Mouse (Mus musculus) G1E (cell line): ENCODE results near the gene Atp6v0e. TPM values are rescaled to one million over a fixed set of nuclear protein-coding genes. Genes with fewer than 3 reads are reported as not detected.

Source experiments
- ATAC-seq: 2 replicates; pipeline ENCODE4 v1.8.0; 2016; ENCODE audit warnings: mild to moderate bottlenecking; ENCODE audit not compliant: insufficient number of reproducible peaks, poor library complexity, low FRiP score, severe bottlenecking; ENCODE audit errors: extremely low read depth
- DNase-seq: peaks from one replicate; pipeline ENCODE4 v3.0.0; 2012; ENCODE audit warnings: low spot score
- H3K27me3 ChIP-seq: 2 replicates; pipeline ENCODE4 v1.6.1; 2012; ENCODE audit warnings: mild to moderate bottlenecking, low read length, inconsistent platforms; ENCODE audit not compliant: insufficient read depth
- H3K36me3 ChIP-seq: replicated peaks from 2 replicates; pipeline ENCODE3; 2012; ENCODE audit warnings: mild to moderate bottlenecking, inconsistent platforms
- H3K4me1 ChIP-seq: 2 replicates; pipeline ENCODE4 v1.6.1; 2012; ENCODE audit warnings: low read depth, low read length, inconsistent platforms, mixed read lengths; ENCODE audit not compliant: insufficient read depth
- H3K4me3 ChIP-seq: 2 replicates; pipeline ENCODE4 v1.5.1; 2012; ENCODE audit warnings: low read depth, mild to moderate bottlenecking, inconsistent platforms, low read length, moderate library complexity, mixed read lengths
- H3K9me3 ChIP-seq: replicated peaks from 2 replicates; pipeline ENCODE4 v1.6.1; 2012; ENCODE audit warnings: inconsistent platforms
- CTCF ChIP-seq: IDR thresholded peaks from 2 replicates; pipeline ENCODE4 v1.5.1; 2012; ENCODE audit warnings: low read depth, low read length, inconsistent platforms, mixed read lengths
- GATA1 ChIP-seq: IDR thresholded peaks from 2 replicates; pipeline ENCODE4 v1.6.1; 2012; ENCODE audit warnings: borderline replicate concordance, low read length, inconsistent platforms, mixed read lengths
- GATA2 ChIP-seq: IDR thresholded peaks from 2 replicates; pipeline ENCODE4 v1.6.1; 2012; ENCODE audit warnings: low read depth, low read length, inconsistent platforms, borderline replicate concordance
- POLR2AphosphoS5 ChIP-seq: IDR thresholded peaks from 2 replicates; pipeline ENCODE4 v1.6.1; 2012; ENCODE audit warnings: low read depth, low read length, inconsistent platforms; ENCODE audit not compliant: insufficient replicate concordance
- TAL1 ChIP-seq: conservative IDR thresholded peaks from 2 replicates; pipeline ENCODE4 v1.6.1; 2012; ENCODE audit warnings: low read depth, low read length, inconsistent platforms, mixed read lengths
- polyA plus RNA-seq: library from polyadenylated mRNA; stranded (reverse); fragments of >175 nt; gene quantifications from 2 replicates; pipeline ENCODE4 v1.2.3, GENCODE M21; 2012
- total RNA-seq, 2 experiments: library from RNA; stranded (forward) in 1 of 2; stranded (reverse) in 1 of 2; fragments of 200-1000 nt in 1 of 2; fragments of >200 nt in 1 of 2; fragmentation: Nextera tagmentation in 1 of 2; gene quantifications; 2 replicates each; pipeline ENCODE4 v1.2.3; 2014 to 2017

Gene Atp6v0e
- total and polyA plus RNA-seq, 3 experiments = 9.6 to 325 (median 117) TPM

GRCm38 (mm10) chr17:26719405-26719804 lies 56.4 kb downstream of the Atp6v0e start:
- Histone ChIP-seq H3K9me3 (no peaks in the 10 kb centered on the region), H3K4me3 (no peak overlapping the region), H3K36me3 (peaks cover 8% of the 10 kb centered on the region), H3K27me3 (no peaks in the 10 kb centered on the region), H3K4me1 (peaks cover 64% of the 10 kb centered on the region)
- DNase-seq = no peak
- no peak for TF ChIP-seq GATA2
- no peak for TF ChIP-seq GATA1
- TF ChIP-seq CTCF = no peak
- peak; percentile 28; the same call in 1 of the 2 replicates for TF ChIP-seq TAL1
- ATAC-seq = no peak

GRCm38 (mm10) chr17:26721802-26722201 lies 58.8 kb downstream of the Atp6v0e start:
- Histone ChIP-seq H3K9me3 (no peaks in the 10 kb centered on the region), H3K27me3 (no peaks in the 10 kb centered on the region), H3K36me3 (peaks cover 8% of the 10 kb centered on the region), H3K4me3 (no peak overlapping the region), H3K4me1 (peaks cover 79% of the 10 kb centered on the region)
- DNase-seq = no peak
- no peak for ATAC-seq
- TF ChIP-seq TAL1 (0 out of 2 replicates have a peak, but pooled peaks have one; percentile 33), CTCF (no peak)

DNA sequence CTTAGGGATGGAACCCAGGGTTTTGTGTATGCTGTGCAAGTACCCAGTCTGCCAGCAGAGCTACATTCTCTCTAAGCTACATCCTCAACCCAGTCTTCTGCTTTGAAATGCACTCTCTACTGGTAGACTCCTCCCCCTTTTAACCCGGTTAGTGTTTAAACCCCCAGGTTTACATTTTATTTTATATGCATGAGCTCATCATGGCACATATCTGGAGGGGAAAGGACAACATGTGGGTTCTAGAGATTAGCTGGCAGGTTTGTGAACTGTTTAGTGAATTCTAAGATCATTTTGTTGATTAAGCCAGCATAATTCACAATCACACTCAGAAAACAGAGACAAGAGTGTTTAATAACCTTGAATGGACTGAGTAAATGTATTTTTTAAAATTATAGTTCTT lies 61.8 kb downstream of the Atp6v0e start:
- Histone ChIP-seq H3K4me1 (peaks cover 88% of the 10 kb centered on the region), H3K9me3 (no peaks in the 10 kb centered on the region), H3K4me3 (no peak overlapping the region; the same call in 1 of the 2 replicates), H3K36me3 (peaks cover 13% of the 10 kb centered on the region), H3K27me3 (no peaks in the 10 kb centered on the region)
- ATAC-seq (peak; percentile 77), DNase-seq (peak; percentile 37)
- TF ChIP-seq POLR2AphosphoS5 = no peak
- peak; percentile 70 for TF ChIP-seq TAL1
- no peak for TF ChIP-seq GATA2
- no peak for TF ChIP-seq CTCF
- TF ChIP-seq GATA1 = no peak

- no peaks in the 10 kb centered on the region for H3K9me3 ChIP-seq
- no peak overlapping the region for H3K4me3 ChIP-seq
- no peaks in the 10 kb centered on the region for H3K27me3 ChIP-seq
- H3K36me3 ChIP-seq = peaks cover 6% of the 10 kb centered on the region
- H3K4me1 ChIP-seq = peaks cover 80% of the 10 kb centered on the region
- ATAC-seq (no peak), DNase-seq (no peak)
- no peak for TF ChIP-seq GATA1
Observed at GRCm38 (mm10) chr17:26726674-26727073, 63.6 kb downstream of the Atp6v0e start.

DNA sequence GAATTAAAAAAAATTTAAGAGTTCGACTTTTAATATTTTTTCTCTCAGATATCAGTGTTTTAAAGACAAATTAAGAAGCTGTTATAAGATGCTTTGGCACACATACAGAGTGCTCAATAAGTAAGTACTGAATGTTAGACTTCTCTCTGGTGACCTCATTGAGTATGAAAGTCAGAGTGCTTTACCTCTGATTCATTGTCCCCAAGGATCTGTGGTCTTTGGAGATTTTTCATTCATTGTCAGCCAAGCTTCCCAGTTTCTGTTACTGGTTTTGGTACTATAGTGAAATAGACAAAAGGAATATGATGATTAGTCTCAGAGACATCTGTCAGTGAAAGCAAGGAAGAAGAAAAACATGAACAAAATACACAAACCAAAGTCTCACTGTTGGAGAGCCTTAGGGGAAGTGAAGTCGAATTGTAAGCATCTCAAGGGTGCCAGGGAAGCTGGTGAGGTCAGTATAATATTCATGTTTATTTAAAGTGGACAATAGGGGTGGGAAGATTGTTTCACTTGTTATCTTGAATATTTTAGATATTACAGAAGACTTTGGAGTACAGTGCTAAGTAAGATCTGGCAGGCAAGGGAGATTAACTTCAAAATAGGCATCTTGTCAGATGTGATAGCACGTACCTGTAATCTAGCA lies 64.2 kb downstream of the Atp6v0e start:
- no peak overlapping the region for H3K4me3 ChIP-seq
- TF ChIP-seq TAL1 (no peak), GATA2 (no peak), POLR2AphosphoS5 (no peak), GATA1 (no peak), CTCF (no peak)
- DNase-seq (no peak), ATAC-seq (no peak)
- H3K36me3 ChIP-seq = peaks cover 6% of the 10 kb centered on the region
- peaks cover 80% of the 10 kb centered on the region for H3K4me1 ChIP-seq
- H3K9me3 ChIP-seq = no peaks in the 10 kb centered on the region
- no peaks in the 10 kb centered on the region for H3K27me3 ChIP-seq

DNA sequence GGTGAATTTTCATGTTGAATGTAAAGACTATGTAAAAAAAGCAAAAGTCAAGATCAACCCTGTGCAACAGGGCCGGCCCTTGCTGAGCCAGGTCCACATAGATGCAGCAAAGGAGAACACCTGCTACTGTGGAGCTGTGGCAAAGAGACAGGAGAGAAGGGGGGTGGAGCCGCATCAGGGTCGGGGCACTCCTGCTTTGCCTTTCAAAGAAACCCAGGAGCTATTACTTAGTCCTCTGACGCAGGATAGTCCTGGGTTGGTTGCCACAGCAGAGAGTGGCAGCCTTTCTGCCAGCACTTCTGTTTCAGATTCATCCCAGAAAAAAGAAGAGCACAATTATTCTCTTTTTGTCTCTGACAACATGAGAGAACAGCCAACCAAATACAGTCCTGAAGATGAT lies 79.5 kb downstream of the Atp6v0e start:
- Histone ChIP-seq H3K4me3 (no peak overlapping the region), H3K27me3 (no peaks in the 10 kb centered on the region), H3K9me3 (no peaks in the 10 kb centered on the region), H3K36me3 (peaks cover 33% of the 10 kb centered on the region), H3K4me1 (peaks cover 8% of the 10 kb centered on the region; the same call in 1 of the 2 replicates)
- no peak for DNase-seq
- TF ChIP-seq CTCF (no peak), GATA2 (no peak), TAL1 (no peak), GATA1 (no peak), POLR2AphosphoS5 (no peak)
- ATAC-seq = no peak

GRCm38 (mm10) chr17:26743294-26743693 lies 80.3 kb downstream of the Atp6v0e start:
- TF ChIP-seq TAL1 (no peak), CTCF (no peak), GATA1 (no peak), POLR2AphosphoS5 (no peak), GATA2 (no peak)
- peaks cover 33% of the 10 kb centered on the region for H3K36me3 ChIP-seq
- DNase-seq (no peak), ATAC-seq (no peak)
- peaks cover 7% of the 10 kb centered on the region; the same call in 1 of the 2 replicates for H3K4me1 ChIP-seq
- H3K27me3 ChIP-seq = no peaks in the 10 kb centered on the region
- no peak overlapping the region for H3K4me3 ChIP-seq
- H3K9me3 ChIP-seq = no peaks in the 10 kb centered on the region

Other genes with a start within 250 kb of the Atp6v0e start
- gene Neurl1b, start 248.4 kb upstream of the Atp6v0e start, total RNA-seq (2014; fragmentation: Nextera tagmentation) = not detected in 2 replicates
- under 0.01 TPM in 2 replicates for gene Neurl1b, start 248.4 kb upstream of the Atp6v0e start, total RNA-seq (2017)
- not detected in 2 replicates for gene Neurl1b, start 248.4 kb upstream of the Atp6v0e start, polyA plus RNA-seq
- gene Ergic1, start 101.7 kb upstream of the Atp6v0e start, total RNA-seq (2014; fragmentation: Nextera tagmentation) = 92.7 and 103 TPM in 2 replicates
- 22.1 and 23.2 TPM in 2 replicates for gene Ergic1, start 101.7 kb upstream of the Atp6v0e start, total RNA-seq (2017)
- 31.7 and 37.1 TPM in 2 replicates for gene Ergic1, start 101.7 kb upstream of the Atp6v0e start, polyA plus RNA-seq
- 41.8 and 43.0 TPM in 2 replicates for gene Dusp1, start 101.1 kb upstream of the Atp6v0e start, total RNA-seq (2014; fragmentation: Nextera tagmentation)
- gene Dusp1, start 101.1 kb upstream of the Atp6v0e start, total RNA-seq (2017) = 4.9 and 5.0 TPM in 2 replicates
- gene Dusp1, start 101.1 kb upstream of the Atp6v0e start, polyA plus RNA-seq = 5.5 and 6.3 TPM in 2 replicates
- gene Crebrf, start 52.4 kb downstream of the Atp6v0e start, total RNA-seq (2014; fragmentation: Nextera tagmentation) = 66.3 and 72.2 TPM in 2 replicates
- 49.4 and 51.3 TPM in 2 replicates for gene Crebrf, start 52.4 kb downstream of the Atp6v0e start, total RNA-seq (2017)
- gene Crebrf, start 52.4 kb downstream of the Atp6v0e start, polyA plus RNA-seq = 1.6 TPM in 2 replicates
- gene Bnip1, start 117.8 kb downstream of the Atp6v0e start, total RNA-seq (2014; fragmentation: Nextera tagmentation) = 42.2 and 45.0 TPM in 2 replicates
- 55.9 and 58.0 TPM in 2 replicates for gene Bnip1, start 117.8 kb downstream of the Atp6v0e start, total RNA-seq (2017)
- gene Bnip1, start 117.8 kb downstream of the Atp6v0e start, polyA plus RNA-seq = 32.1 TPM in 2 replicates
- gene Nkx2-5, start 181.8 kb downstream of the Atp6v0e start, total RNA-seq (2014; fragmentation: Nextera tagmentation) = not detected in 2 replicates
- not detected in 2 replicates for gene Nkx2-5, start 181.8 kb downstream of the Atp6v0e start, total RNA-seq (2017)
- not detected in 2 replicates for gene Nkx2-5, start 181.8 kb downstream of the Atp6v0e start, polyA plus RNA-seq